Mouse (Mus musculus): Measurements from ENCODE around the gene Msrb2. TPM values are rescaled to one million over a fixed set of nuclear protein-coding genes. Genes with fewer than 3 reads are reported as not detected.

The Msrb2 gene
- total RNA-seq, 1 experiment: 17.1 TPM

GRCm38 (mm10) chr2:19390411-19391143 is 19.3 kb downstream of the Msrb2 start:
- H3K9me3 ChIP-seq (ENCODE audit: control insufficient read depth, insufficient read depth, low read depth, low read length): no peaks in the 10 kb centered on the region
- no peak overlapping the region for H3K27ac ChIP-seq (ENCODE audit: insufficient read depth, low read depth, low read length, poor library complexity, severe bottlenecking)
- DNase-seq (ENCODE audit: low read depth, low spot score): no peak
- in situ Hi-C loops (cut with MboI; ENCODE audit: low sequenced_read_pairs in 2 of 2, unreplicated experiment in 2 of 2): no loop called here
- TF ChIP-seq CHD2 (IDR thresholded peaks at IDR 0.05; ENCODE audit: low read depth, low read length) (no peak), MAFK (IDR thresholded peaks at IDR 0.05; ENCODE audit: insufficient read depth, low read depth, low read length) (no peak), ZNF384 (IDR thresholded peaks at IDR 0.05; ENCODE audit: low read depth, low read length) (no peak)
- H3K4me1 ChIP-seq (ENCODE audit: control insufficient read depth in 2 of 2, insufficient read depth in 2 of 2, low read length in 2 of 2, poor library complexity in 1 of 2): peaks cover 10 to 24% of the 10 kb centered on the region in 2 experiments
- H3K4me3 ChIP-seq (ENCODE audit: insufficient read depth in 1 of 2, low read depth in 1 of 2, low read length in 2 of 2, poor library complexity in 1 of 2, severe bottlenecking in 1 of 2): no peak overlapping the region
- no peak overlapping the region for H3K9ac ChIP-seq (ENCODE audit: insufficient read depth, low read depth, low read length, poor library complexity, severe bottlenecking)
- peaks cover 7% of the 10 kb centered on the region; the same call in 1 of the 2 replicates for H3K36me3 ChIP-seq (ENCODE audit: control insufficient read depth, insufficient read depth, low read length, poor library complexity, severe bottlenecking)

- Histone ChIP-seq H3K4me1 (ENCODE audit: control insufficient read depth in 2 of 2, insufficient read depth in 2 of 2, low read length in 2 of 2, poor library complexity in 1 of 2) (peaks cover 10 to 24% of the 10 kb centered on the region in 2 experiments), H3K27ac (ENCODE audit: insufficient read depth, low read depth, low read length, poor library complexity, severe bottlenecking) (no peak overlapping the region), H3K4me3 (ENCODE audit: insufficient read depth in 1 of 2, low read depth in 1 of 2, low read length in 2 of 2, poor library complexity in 1 of 2, severe bottlenecking in 1 of 2) (no peak overlapping the region), H3K36me3 (ENCODE audit: control insufficient read depth, insufficient read depth, low read length, poor library complexity, severe bottlenecking) (peaks cover 7% of the 10 kb centered on the region; the same call in 1 of the 2 replicates), H3K9me3 (ENCODE audit: control insufficient read depth, insufficient read depth, low read depth, low read length) (no peaks in the 10 kb centered on the region), H3K9ac (ENCODE audit: insufficient read depth, low read depth, low read length, poor library complexity, severe bottlenecking) (no peak overlapping the region)
- no peak for TF ChIP-seq HCFC1 (IDR thresholded peaks at IDR 0.05; ENCODE audit: borderline replicate concordance, insufficient read depth, low read length)
- no peak for TF ChIP-seq ZC3H11A (IDR thresholded peaks at IDR 0.05; ENCODE audit: borderline replicate concordance, low read depth, low read length)
- no peak for TF ChIP-seq CHD2 (IDR thresholded peaks at IDR 0.05; ENCODE audit: low read depth, low read length)
- no peak for TF ChIP-seq ZNF384 (IDR thresholded peaks at IDR 0.05; ENCODE audit: low read depth, low read length)
- no peak for TF ChIP-seq MAFK (IDR thresholded peaks at IDR 0.05; ENCODE audit: insufficient read depth, low read depth, low read length)
- DNase-seq (ENCODE audit: low read depth, low spot score): no peak
- in situ Hi-C loops (cut with MboI; ENCODE audit: low sequenced_read_pairs in 2 of 2, unreplicated experiment in 2 of 2): no loop called here
These were observed 20.4 kb downstream of the Msrb2 start for GRCm38 (mm10) chr2:19391649-19392048.

- peaks cover 10 to 24% of the 10 kb centered on the region in 2 experiments for H3K4me1 ChIP-seq (ENCODE audit: control insufficient read depth in 2 of 2, insufficient read depth in 2 of 2, low read length in 2 of 2, poor library complexity in 1 of 2)
- H3K4me3 ChIP-seq (ENCODE audit: insufficient read depth in 1 of 2, low read depth in 1 of 2, low read length in 2 of 2, poor library complexity in 1 of 2, severe bottlenecking in 1 of 2): no peak overlapping the region
- no peak overlapping the region for H3K9ac ChIP-seq (ENCODE audit: insufficient read depth, low read depth, low read length, poor library complexity, severe bottlenecking)
- DNase-seq (ENCODE audit: low read depth, low spot score): peak; percentile 54
- TF ChIP-seq MAFK (IDR thresholded peaks at IDR 0.05; ENCODE audit: insufficient read depth, low read depth, low read length) (no peak), HCFC1 (IDR thresholded peaks at IDR 0.05; ENCODE audit: borderline replicate concordance, insufficient read depth, low read length) (no peak), CHD2 (IDR thresholded peaks at IDR 0.05; ENCODE audit: low read depth, low read length) (no peak), ZNF384 (IDR thresholded peaks at IDR 0.05; ENCODE audit: low read depth, low read length) (no peak), ZC3H11A (IDR thresholded peaks at IDR 0.05; ENCODE audit: borderline replicate concordance, low read depth, low read length) (no peak)
- peaks cover 7% of the 10 kb centered on the region; the same call in 1 of the 2 replicates for H3K36me3 ChIP-seq (ENCODE audit: control insufficient read depth, insufficient read depth, low read length, poor library complexity, severe bottlenecking)
- in situ Hi-C loops (cut with MboI; ENCODE audit: low sequenced_read_pairs in 2 of 2, unreplicated experiment in 2 of 2): no loop called here
- H3K27ac ChIP-seq (ENCODE audit: insufficient read depth, low read depth, low read length, poor library complexity, severe bottlenecking): peak overlapping the region; percentile 74
- no peaks in the 10 kb centered on the region for H3K9me3 ChIP-seq (ENCODE audit: control insufficient read depth, insufficient read depth, low read depth, low read length)
These were observed 21.6 kb downstream of the Msrb2 start for GRCm38 (mm10) chr2:19392793-19393192.

- TF ChIP-seq CHD2 (IDR thresholded peaks at IDR 0.05; ENCODE audit: low read depth, low read length) (no peak), ZNF384 (IDR thresholded peaks at IDR 0.05; ENCODE audit: low read depth, low read length) (no peak), HCFC1 (IDR thresholded peaks at IDR 0.05; ENCODE audit: borderline replicate concordance, insufficient read depth, low read length) (no peak), ZC3H11A (IDR thresholded peaks at IDR 0.05; ENCODE audit: borderline replicate concordance, low read depth, low read length) (no peak), MAFK (IDR thresholded peaks at IDR 0.05; ENCODE audit: insufficient read depth, low read depth, low read length) (no peak)
- H3K4me3 ChIP-seq (ENCODE audit: insufficient read depth in 1 of 2, low read depth in 1 of 2, low read length in 2 of 2, poor library complexity in 1 of 2, severe bottlenecking in 1 of 2): no peak overlapping the region
- no peak for DNase-seq (ENCODE audit: low read depth, low spot score)
- in situ Hi-C loops (cut with MboI; ENCODE audit: low sequenced_read_pairs in 2 of 2, unreplicated experiment in 2 of 2): no loop called here
- H3K36me3 ChIP-seq (ENCODE audit: control insufficient read depth, insufficient read depth, low read length, poor library complexity, severe bottlenecking): no peaks in the 10 kb centered on the region
- H3K4me1 ChIP-seq (ENCODE audit: control insufficient read depth in 2 of 2, insufficient read depth in 2 of 2, low read length in 2 of 2, poor library complexity in 1 of 2): no peaks in the 10 kb centered on the region
- no peaks in the 10 kb centered on the region for H3K9me3 ChIP-seq (ENCODE audit: control insufficient read depth, insufficient read depth, low read depth, low read length)
- H3K27ac ChIP-seq (ENCODE audit: insufficient read depth, low read depth, low read length, poor library complexity, severe bottlenecking): no peak overlapping the region
- H3K9ac ChIP-seq (ENCODE audit: insufficient read depth, low read depth, low read length, poor library complexity, severe bottlenecking): no peak overlapping the region
These were observed 34.2 kb downstream of the Msrb2 start for GRCm38 (mm10) chr2:19405409-19405808.
